Mouse (Mus musculus): ENCODE results near the gene Csmd2. TPM values are rescaled to one million over a fixed set of nuclear protein-coding genes. Genes with fewer than 3 reads are reported as not detected.

Gene Csmd2
- polyA plus RNA-seq, 1 experiment from 2014 or later = 0.05 TPM

GRCm38 (mm10) chr4:128131666-128132065 is 144.0 kb downstream of the Csmd2 start:
- Histone ChIP-seq H3K4me2 (replicated peaks; ENCODE audit: low read depth, low read length) (no peak overlapping the region), H3K27ac (ENCODE audit: low read length) (no peak overlapping the region), H3K9me3 (ENCODE audit: low read length) (no peaks in the 10 kb centered on the region), H3K4me1 (ENCODE audit: insufficient read depth, low read depth, low read length) (no peaks in the 10 kb centered on the region), H3K36me3 (ENCODE audit: insufficient read depth, low read length) (no peaks in the 10 kb centered on the region), H3K9ac (replicated peaks; ENCODE audit: low read depth) (no peak overlapping the region), H3K4me3 (ENCODE audit: low read depth, low read length) (no peak overlapping the region), H3K27me3 (replicated peaks; ENCODE audit: insufficient read depth, low read length) (no peaks in the 10 kb centered on the region)
- ATAC-seq (no peak), DNase-seq (ENCODE audit: low spot score) (no peak)
- 82% methylated on average over 4 of the region's 4 CpGs for WGBS
- TF ChIP-seq EP300 (IDR thresholded peaks at IDR 0.05) = no peak
- no peak for TF ChIP-seq CTCF (IDR thresholded peaks at IDR 0.05)

GRCm38 (mm10) chr4:128132876-128133646 is 145.4 kb downstream of the Csmd2 start:
- Histone ChIP-seq H3K4me1 (ENCODE audit: insufficient read depth, low read depth, low read length) (no peaks in the 10 kb centered on the region), H3K9me3 (ENCODE audit: low read length) (no peaks in the 10 kb centered on the region), H3K4me2 (replicated peaks; ENCODE audit: low read depth, low read length) (no peak overlapping the region), H3K27me3 (replicated peaks; ENCODE audit: insufficient read depth, low read length) (no peaks in the 10 kb centered on the region), H3K27ac (ENCODE audit: low read length) (no peak overlapping the region), H3K36me3 (ENCODE audit: insufficient read depth, low read length) (no peaks in the 10 kb centered on the region), H3K4me3 (ENCODE audit: low read depth, low read length) (no peak overlapping the region), H3K9ac (replicated peaks; ENCODE audit: low read depth) (no peak overlapping the region)
- TF ChIP-seq CTCF (IDR thresholded peaks at IDR 0.05) = no peak
- no peak for TF ChIP-seq EP300 (IDR thresholded peaks at IDR 0.05)
- WGBS = 64% methylated on average over 11 of the region's 11 CpGs
- ATAC-seq = no peak
- DNase-seq (ENCODE audit: low spot score) = no peak

GRCm38 (mm10) chr4:128134348-128134994 is 146.8 kb downstream of the Csmd2 start:
- no peak overlapping the region for H3K4me2 ChIP-seq (replicated peaks; ENCODE audit: low read depth, low read length)
- H3K9ac ChIP-seq (replicated peaks; ENCODE audit: low read depth) = no peak overlapping the region
- no peaks in the 10 kb centered on the region for H3K36me3 ChIP-seq (ENCODE audit: insufficient read depth, low read length)
- DNase-seq (ENCODE audit: low spot score) (no peak), ATAC-seq (no peak)
- no peak overlapping the region for H3K4me3 ChIP-seq (ENCODE audit: low read depth, low read length)
- H3K27ac ChIP-seq (ENCODE audit: low read length) = no peak overlapping the region
- H3K9me3 ChIP-seq (ENCODE audit: low read length) = no peaks in the 10 kb centered on the region
- no peaks in the 10 kb centered on the region for H3K4me1 ChIP-seq (ENCODE audit: insufficient read depth, low read depth, low read length)
- 71% methylated on average over 11 of the region's 11 CpGs for WGBS
- TF ChIP-seq EP300 (IDR thresholded peaks at IDR 0.05) = no peak
- H3K27me3 ChIP-seq (replicated peaks; ENCODE audit: insufficient read depth, low read length) = no peaks in the 10 kb centered on the region

GRCm38 (mm10) chr4:128135014-128135622 is 147.5 kb downstream of the Csmd2 start:
- Histone ChIP-seq H3K4me2 (replicated peaks; ENCODE audit: low read depth, low read length) (no peak overlapping the region), H3K27me3 (replicated peaks; ENCODE audit: insufficient read depth, low read length) (no peaks in the 10 kb centered on the region), H3K27ac (ENCODE audit: low read length) (no peak overlapping the region), H3K4me3 (ENCODE audit: low read depth, low read length) (no peak overlapping the region), H3K4me1 (ENCODE audit: insufficient read depth, low read depth, low read length) (no peaks in the 10 kb centered on the region), H3K9me3 (ENCODE audit: low read length) (no peaks in the 10 kb centered on the region), H3K9ac (replicated peaks; ENCODE audit: low read depth) (no peak overlapping the region), H3K36me3 (ENCODE audit: insufficient read depth, low read length) (no peaks in the 10 kb centered on the region)
- TF ChIP-seq CTCF (IDR thresholded peaks at IDR 0.05) (no peak), EP300 (IDR thresholded peaks at IDR 0.05) (no peak)
- DNase-seq (ENCODE audit: low spot score) = no peak
- ATAC-seq = no peak
- WGBS = 66% methylated on average over 12 of the region's 12 CpGs

GRCm38 (mm10) chr4:128139991-128140390 is 152.3 kb downstream of the Csmd2 start:
- no peaks in the 10 kb centered on the region for H3K9me3 ChIP-seq (ENCODE audit: low read length)
- no peak for TF ChIP-seq CTCF (IDR thresholded peaks at IDR 0.05)
- no peak for TF ChIP-seq EP300 (IDR thresholded peaks at IDR 0.05)

More at GRCm38 (mm10) chr4:128139991-128140390, 152.3 kb downstream of the Csmd2 start:
- ATAC-seq (no peak), DNase-seq (ENCODE audit: low spot score) (no peak)
- WGBS = 81% methylated on average over 2 of the region's 2 CpGs
- Histone ChIP-seq H3K4me1 (ENCODE audit: insufficient read depth, low read depth, low read length) (no peaks in the 10 kb centered on the region), H3K9ac (replicated peaks; ENCODE audit: low read depth) (no peak overlapping the region), H3K4me2 (replicated peaks; ENCODE audit: low read depth, low read length) (no peak overlapping the region), H3K36me3 (ENCODE audit: insufficient read depth, low read length) (no peaks in the 10 kb centered on the region), H3K27ac (ENCODE audit: low read length) (no peak overlapping the region), H3K27me3 (replicated peaks; ENCODE audit: insufficient read depth, low read length) (no peaks in the 10 kb centered on the region), H3K4me3 (ENCODE audit: low read depth, low read length) (no peak overlapping the region)
